Mouse (Mus musculus): Measurements from ENCODE around the gene Vezf1. TPM values are rescaled to one million over a fixed set of nuclear protein-coding genes. Genes with fewer than 3 reads are reported as not detected.
"Not testable (repeated sequence)": the region's sequence is repeated elsewhere in the genome, so short reads cannot be mapped to it uniquely, and the experiment has no call there.

The Vezf1 gene
- total and polyA plus RNA-seq, 3 experiments: 15.8 to 78.3 (median 60.2) TPM

DNA sequence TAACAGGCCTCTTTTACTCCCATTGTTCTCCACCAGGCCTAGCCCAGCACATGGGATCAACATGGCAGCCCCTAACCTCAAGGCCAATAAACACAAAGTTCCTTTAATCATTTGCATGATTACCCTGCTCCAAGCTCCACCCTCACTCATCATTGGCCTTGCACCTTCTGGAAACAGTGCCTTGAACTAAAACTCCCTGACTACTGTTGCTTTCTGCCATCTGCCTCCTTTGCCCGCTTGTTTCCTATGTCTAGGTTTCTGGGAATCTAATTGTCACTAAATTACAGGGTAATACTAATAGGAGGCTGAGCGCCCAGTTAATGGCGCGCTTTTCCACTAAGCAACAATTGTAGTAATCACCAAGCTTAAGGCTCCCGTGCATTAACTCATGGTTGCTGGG lies 36.3 kb upstream of the Vezf1 start:
- peaks cover 9% of the 10 kb centered on the region for H3K27me3 ChIP-seq (ENCODE audit: insufficient read depth, low read length)
- no peak overlapping the region for H3K4me3 ChIP-seq (ENCODE audit: low read depth, low read length)
- TF ChIP-seq CTCF (IDR thresholded peaks at IDR 0.05; ENCODE audit: low read depth, low read length) (no peak), GATA1 (IDR thresholded peaks at IDR 0.05; ENCODE audit: borderline replicate concordance, low read length) (no peak), POLR2AphosphoS5 (IDR thresholded peaks at IDR 0.05; ENCODE audit: insufficient replicate concordance, low read depth, low read length) (no peak), GATA2 (IDR thresholded peaks at IDR 0.05; ENCODE audit: borderline replicate concordance, low read depth, low read length) (no peak), TAL1 (conservative IDR thresholded peaks at IDR 0.05; ENCODE audit: low read depth, low read length) (no peak)
- H3K9me3 ChIP-seq (replicated peaks): no peaks in the 10 kb centered on the region
- H3K36me3 ChIP-seq (replicated peaks): peaks cover 24% of the 10 kb centered on the region
- DNase-seq (ENCODE audit: low spot score): no peak
- no peak for ATAC-seq (ENCODE audit: extremely low read depth, insufficient number of reproducible peaks, low FRiP score, poor library complexity, severe bottlenecking)
- no peaks in the 10 kb centered on the region for H3K4me1 ChIP-seq (ENCODE audit: insufficient read depth, low read depth, low read length)

- Histone ChIP-seq H3K36me3 (replicated peaks) (peaks cover 40% of the 10 kb centered on the region), H3K4me3 (ENCODE audit: low read depth, low read length) (no peak overlapping the region), H3K4me1 (ENCODE audit: insufficient read depth, low read depth, low read length) (no peaks in the 10 kb centered on the region; the same call in 1 of the 2 replicates), H3K27me3 (ENCODE audit: insufficient read depth, low read length) (no peaks in the 10 kb centered on the region), H3K9me3 (replicated peaks) (no peaks in the 10 kb centered on the region)
- ATAC-seq (ENCODE audit: extremely low read depth, insufficient number of reproducible peaks, low FRiP score, poor library complexity, severe bottlenecking) (no peak), DNase-seq (ENCODE audit: low spot score) (no peak)
- TF ChIP-seq CTCF (IDR thresholded peaks at IDR 0.05; ENCODE audit: low read depth, low read length): no peak
- no peak for TF ChIP-seq GATA2 (IDR thresholded peaks at IDR 0.05; ENCODE audit: borderline replicate concordance, low read depth, low read length)
- no peak for TF ChIP-seq GATA1 (IDR thresholded peaks at IDR 0.05; ENCODE audit: borderline replicate concordance, low read length)
- no peak for TF ChIP-seq TAL1 (conservative IDR thresholded peaks at IDR 0.05; ENCODE audit: low read depth, low read length)
- TF ChIP-seq POLR2AphosphoS5 (IDR thresholded peaks at IDR 0.05; ENCODE audit: insufficient replicate concordance, low read depth, low read length): no peak
Measured at GRCm38 (mm10) chr11:88035970-88036369, 32.1 kb upstream of the Vezf1 start.

DNA sequence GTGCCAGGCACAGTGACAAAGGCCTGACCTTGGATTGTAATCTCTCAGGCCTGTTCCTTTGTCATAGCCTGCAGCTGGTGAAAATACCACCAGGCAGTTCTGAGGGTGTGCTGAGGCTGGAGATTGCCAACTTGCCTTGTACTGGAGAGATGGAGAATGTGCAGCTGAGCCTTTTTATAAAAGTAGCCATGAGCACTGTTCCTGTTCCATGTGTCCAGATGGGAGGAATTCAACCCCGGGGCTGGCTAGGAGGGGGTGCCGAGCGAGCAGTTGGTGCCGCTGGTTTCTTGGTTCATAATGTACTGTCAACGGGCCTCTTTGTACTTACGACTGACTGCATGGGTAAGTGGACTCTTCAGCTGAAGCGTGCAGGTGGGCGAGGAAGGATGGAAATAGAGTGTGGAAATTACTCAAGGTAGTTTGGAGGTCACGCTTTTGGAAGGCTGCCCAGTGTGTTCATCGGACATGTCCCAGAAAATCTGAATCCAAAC lies 31.3 kb upstream of the Vezf1 start:
- Histone ChIP-seq H3K9me3 (replicated peaks) (no peaks in the 10 kb centered on the region), H3K4me1 (ENCODE audit: insufficient read depth, low read depth, low read length) (no peaks in the 10 kb centered on the region; the same call in 1 of the 2 replicates), H3K27me3 (ENCODE audit: insufficient read depth, low read length) (no peaks in the 10 kb centered on the region), H3K4me3 (ENCODE audit: low read depth, low read length) (no peak overlapping the region), H3K36me3 (replicated peaks) (peaks cover 40% of the 10 kb centered on the region)
- ATAC-seq (ENCODE audit: extremely low read depth, insufficient number of reproducible peaks, low FRiP score, poor library complexity, severe bottlenecking) (no peak), DNase-seq (ENCODE audit: low spot score) (no peak)
- no peak for TF ChIP-seq CTCF (IDR thresholded peaks at IDR 0.05; ENCODE audit: low read depth, low read length)
- no peak for TF ChIP-seq POLR2AphosphoS5 (IDR thresholded peaks at IDR 0.05; ENCODE audit: insufficient replicate concordance, low read depth, low read length)
- TF ChIP-seq GATA2 (IDR thresholded peaks at IDR 0.05; ENCODE audit: borderline replicate concordance, low read depth, low read length): no peak
- TF ChIP-seq GATA1 (IDR thresholded peaks at IDR 0.05; ENCODE audit: borderline replicate concordance, low read length): no peak
- no peak for TF ChIP-seq TAL1 (conservative IDR thresholded peaks at IDR 0.05; ENCODE audit: low read depth, low read length)

GRCm38 (mm10) chr11:88037386-88037785 lies 30.7 kb upstream of the Vezf1 start:
- no peaks in the 10 kb centered on the region for H3K9me3 ChIP-seq (replicated peaks)
- no peaks in the 10 kb centered on the region for H3K27me3 ChIP-seq (ENCODE audit: insufficient read depth, low read length)
- TF ChIP-seq TAL1 (conservative IDR thresholded peaks at IDR 0.05; ENCODE audit: low read depth, low read length) (no peak), POLR2AphosphoS5 (IDR thresholded peaks at IDR 0.05; ENCODE audit: insufficient replicate concordance, low read depth, low read length) (no peak), GATA2 (IDR thresholded peaks at IDR 0.05; ENCODE audit: borderline replicate concordance, low read depth, low read length) (no peak), CTCF (IDR thresholded peaks at IDR 0.05; ENCODE audit: low read depth, low read length) (no peak), GATA1 (IDR thresholded peaks at IDR 0.05; ENCODE audit: borderline replicate concordance, low read length) (no peak)
- H3K36me3 ChIP-seq (replicated peaks): peaks cover 42% of the 10 kb centered on the region
- DNase-seq (ENCODE audit: low spot score): no peak
- H3K4me1 ChIP-seq (ENCODE audit: insufficient read depth, low read depth, low read length): no peaks in the 10 kb centered on the region; the same call in 1 of the 2 replicates
- no peak overlapping the region for H3K4me3 ChIP-seq (ENCODE audit: low read depth, low read length)
- ATAC-seq (ENCODE audit: extremely low read depth, insufficient number of reproducible peaks, low FRiP score, poor library complexity, severe bottlenecking): no peak

- H3K36me3 ChIP-seq (replicated peaks): peaks cover 35% of the 10 kb centered on the region
- DNase-seq (ENCODE audit: low spot score) (no peak), ATAC-seq (ENCODE audit: extremely low read depth, insufficient number of reproducible peaks, low FRiP score, poor library complexity, severe bottlenecking) (no peak)
- no peak for TF ChIP-seq POLR2AphosphoS5 (IDR thresholded peaks at IDR 0.05; ENCODE audit: insufficient replicate concordance, low read depth, low read length)
- no peak for TF ChIP-seq GATA1 (IDR thresholded peaks at IDR 0.05; ENCODE audit: borderline replicate concordance, low read length)
- TF ChIP-seq GATA2 (IDR thresholded peaks at IDR 0.05; ENCODE audit: borderline replicate concordance, low read depth, low read length): no peak
- no peak for TF ChIP-seq TAL1 (conservative IDR thresholded peaks at IDR 0.05; ENCODE audit: low read depth, low read length)
- H3K4me3 ChIP-seq (ENCODE audit: low read depth, low read length): no peak overlapping the region
- no peaks in the 10 kb centered on the region for H3K9me3 ChIP-seq (replicated peaks)
- no peaks in the 10 kb centered on the region; the same call in 1 of the 2 replicates for H3K4me1 ChIP-seq (ENCODE audit: insufficient read depth, low read depth, low read length)
- H3K27me3 ChIP-seq (ENCODE audit: insufficient read depth, low read length): no peaks in the 10 kb centered on the region
Measured at GRCm38 (mm10) chr11:88039066-88039465, 29.0 kb upstream of the Vezf1 start.

GRCm38 (mm10) chr11:88044314-88044713 lies 23.8 kb upstream of the Vezf1 start:
- Histone ChIP-seq H3K36me3 (replicated peaks) (peaks cover 22% of the 10 kb centered on the region), H3K27me3 (ENCODE audit: insufficient read depth, low read length) (no peaks in the 10 kb centered on the region), H3K9me3 (replicated peaks) (no peaks in the 10 kb centered on the region), H3K4me3 (ENCODE audit: low read depth, low read length) (no peak overlapping the region), H3K4me1 (ENCODE audit: insufficient read depth, low read depth, low read length) (peaks cover 11% of the 10 kb centered on the region)
- no peak for TF ChIP-seq CTCF (IDR thresholded peaks at IDR 0.05; ENCODE audit: low read depth, low read length)
- TF ChIP-seq POLR2AphosphoS5 (IDR thresholded peaks at IDR 0.05; ENCODE audit: insufficient replicate concordance, low read depth, low read length): no peak
- TF ChIP-seq GATA2 (IDR thresholded peaks at IDR 0.05; ENCODE audit: borderline replicate concordance, low read depth, low read length): no peak
- no peak for TF ChIP-seq GATA1 (IDR thresholded peaks at IDR 0.05; ENCODE audit: borderline replicate concordance, low read length)
- ATAC-seq (ENCODE audit: extremely low read depth, insufficient number of reproducible peaks, low FRiP score, poor library complexity, severe bottlenecking) (no peak), DNase-seq (ENCODE audit: low spot score) (no peak)

- H3K9me3 ChIP-seq (replicated peaks); DNase-seq (ENCODE audit: low spot score); H3K27me3 ChIP-seq (ENCODE audit: insufficient read depth, low read length); ATAC-seq (ENCODE audit: extremely low read depth, insufficient number of reproducible peaks, low FRiP score, poor library complexity, severe bottlenecking); H3K4me3 ChIP-seq (ENCODE audit: low read depth, low read length): not testable (repeated sequence)
- Histone ChIP-seq H3K4me1 (ENCODE audit: insufficient read depth, low read depth, low read length) (peaks cover 19% of the 10 kb centered on the region), H3K36me3 (replicated peaks) (peaks cover 27% of the 10 kb centered on the region)
Measured at GRCm38 (mm10) chr11:88045159-88045558, 22.9 kb upstream of the Vezf1 start.
